Mouse (Mus musculus) ES-E14 (cell line): Measurements from ENCODE around the gene Gabbr2. TPM values are rescaled to one million over a fixed set of nuclear protein-coding genes. Genes with fewer than 3 reads are reported as not detected.
"Not testable (repeated sequence)": the region's sequence is repeated elsewhere in the genome, so short reads cannot be mapped to it uniquely, and the experiment has no call there.

Source experiments
- DNase-seq: peaks from one replicate; pipeline ENCODE4 v3.0.0-alpha.2; 2013; ENCODE audit warnings: low read depth, low spot score
- H3K27ac ChIP-seq: 2 replicates; pipeline ENCODE4 v1.5.1; 2012; ENCODE audit warnings: low read depth, mild to moderate bottlenecking, low read length, moderate library complexity, mixed read lengths; ENCODE audit not compliant: poor library complexity, insufficient read depth, severe bottlenecking
- H3K36me3 ChIP-seq: 2 replicates; pipeline ENCODE4 v1.6.1; 2012; ENCODE audit warnings: mild to moderate bottlenecking, low read length, moderate library complexity, mixed read lengths; ENCODE audit not compliant: control insufficient read depth, poor library complexity, insufficient read depth, severe bottlenecking
- H3K4me1 ChIP-seq, 2 experiments: fragments of 150-350 bp in 1 of 2; sonication (generic) in 1 of 2; 2 replicates each; pipeline ENCODE4 v1.6.1; 2012; ENCODE audit warnings: low read length in 2 of 2, mild to moderate bottlenecking in 1 of 2, mixed read lengths in 1 of 2; ENCODE audit not compliant: control insufficient read depth in 2 of 2, insufficient read depth in 2 of 2, poor library complexity in 1 of 2
- H3K4me3 ChIP-seq, 2 experiments: fragments of 150-350 bp in 1 of 2; sonication (generic) in 1 of 2; 2 replicates each; pipeline ENCODE4 v1.5.1; 2012; ENCODE audit warnings: low read length in 2 of 2, low read depth in 1 of 2, mild to moderate bottlenecking in 1 of 2, mixed read lengths in 1 of 2; ENCODE audit not compliant: insufficient read depth in 1 of 2, poor library complexity in 1 of 2, severe bottlenecking in 1 of 2
- H3K9ac ChIP-seq: 2 replicates; pipeline ENCODE4 v1.6.1; 2012; ENCODE audit warnings: low read depth, mild to moderate bottlenecking, low read length, mixed read lengths; ENCODE audit not compliant: poor library complexity, insufficient read depth, severe bottlenecking
- H3K9me3 ChIP-seq: fragments of 150-350 bp; sonication (generic); 2 replicates; pipeline ENCODE4 v1.6.1; 2012; ENCODE audit warnings: low read depth, mild to moderate bottlenecking, low read length; ENCODE audit not compliant: control insufficient read depth, insufficient read depth
- CHD2 ChIP-seq: IDR thresholded peaks from 2 replicates; pipeline ENCODE4 v1.6.1; 2014; ENCODE audit warnings: mild to moderate bottlenecking, low read depth, low read length, inconsistent platforms
- HCFC1 ChIP-seq: IDR thresholded peaks from 2 replicates; pipeline ENCODE4 v1.6.1; 2012; ENCODE audit warnings: low read length, inconsistent platforms, borderline replicate concordance; ENCODE audit not compliant: insufficient read depth
- MAFK ChIP-seq: IDR thresholded peaks from 2 replicates; pipeline ENCODE4 v1.6.1; 2014; ENCODE audit warnings: mild to moderate bottlenecking, low read depth, low read length, inconsistent platforms; ENCODE audit not compliant: insufficient read depth
- ZC3H11A ChIP-seq: IDR thresholded peaks from 2 replicates; pipeline ENCODE4 v1.6.1; 2012; ENCODE audit warnings: low read depth, mild to moderate bottlenecking, inconsistent platforms, low read length, borderline replicate concordance
- ZNF384 ChIP-seq: IDR thresholded peaks from 2 replicates; pipeline ENCODE4 v1.6.1; 2012; ENCODE audit warnings: low read depth, low read length, inconsistent platforms
- in situ Hi-C, 2 experiments: fragments of 600-800 bp; cut with MboI; formaldehyde crosslinking; loops; one replicate each; pipeline ENCODE4 v1.15.1; 2025; ENCODE audit warnings: low sequenced_read_pairs in 2 of 2, inconsistent platforms in 1 of 2; ENCODE audit not compliant: unreplicated experiment in 2 of 2
- total RNA-seq: library from RNA; depleted of rRNA; stranded (reverse); fragments of 300-350 nt; gene quantifications from 2 replicates; pipeline ENCODE4 v1.2.3, GENCODE M21; 2012

Gene Gabbr2
- total RNA-seq, 1 experiment = 0.09 TPM

DNA sequence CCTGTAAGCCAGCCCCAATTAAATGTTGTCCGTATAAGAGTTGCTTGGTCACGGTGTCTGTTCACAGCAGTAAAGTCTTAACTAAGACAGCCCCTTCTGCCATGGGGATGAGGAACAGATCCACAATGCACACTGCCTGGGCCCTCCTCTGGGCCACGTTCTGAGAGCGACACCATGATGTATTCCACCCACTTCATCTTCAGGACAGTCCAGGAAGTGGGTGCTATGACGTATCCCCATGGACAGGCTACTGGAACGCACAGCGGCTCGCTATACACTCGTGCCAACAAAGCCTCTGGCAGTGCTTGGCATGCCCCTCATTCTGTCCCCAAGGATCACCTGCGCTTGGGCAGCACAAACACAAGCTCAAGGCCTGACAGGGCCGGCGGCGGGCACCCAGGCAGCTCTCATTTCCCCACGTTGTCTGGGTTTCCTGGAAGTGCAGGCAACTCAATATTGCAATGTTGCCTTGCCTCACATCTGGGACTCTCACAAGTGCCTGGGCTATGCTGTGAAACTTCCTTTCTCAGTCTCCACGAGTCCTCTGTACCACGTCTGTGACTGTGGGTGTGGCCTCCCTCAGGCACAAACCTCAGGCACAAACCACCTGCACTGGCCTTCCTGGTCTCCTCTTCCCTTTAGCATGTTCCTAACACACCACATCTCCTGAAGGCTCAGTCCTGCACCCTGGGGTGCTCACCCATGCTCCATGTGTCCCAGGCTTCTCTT lies 355.8 kb downstream of the Gabbr2 start:
- H3K9ac ChIP-seq = no peak overlapping the region
- H3K36me3 ChIP-seq = no peaks in the 10 kb centered on the region
- peaks cover 0 to 30% of the 10 kb centered on the region in 2 experiments; a peak in 2 of 4 replicates for H3K4me1 ChIP-seq
- TF ChIP-seq ZC3H11A (no peak), ZNF384 (no peak), MAFK (no peak), HCFC1 (no peak), CHD2 (no peak)
- no peak overlapping the region for H3K4me3 ChIP-seq
- no peaks in the 10 kb centered on the region for H3K9me3 ChIP-seq
- DNase-seq = no peak
- H3K27ac ChIP-seq = no peak overlapping the region
- in situ Hi-C loops = no loop called here

DNA sequence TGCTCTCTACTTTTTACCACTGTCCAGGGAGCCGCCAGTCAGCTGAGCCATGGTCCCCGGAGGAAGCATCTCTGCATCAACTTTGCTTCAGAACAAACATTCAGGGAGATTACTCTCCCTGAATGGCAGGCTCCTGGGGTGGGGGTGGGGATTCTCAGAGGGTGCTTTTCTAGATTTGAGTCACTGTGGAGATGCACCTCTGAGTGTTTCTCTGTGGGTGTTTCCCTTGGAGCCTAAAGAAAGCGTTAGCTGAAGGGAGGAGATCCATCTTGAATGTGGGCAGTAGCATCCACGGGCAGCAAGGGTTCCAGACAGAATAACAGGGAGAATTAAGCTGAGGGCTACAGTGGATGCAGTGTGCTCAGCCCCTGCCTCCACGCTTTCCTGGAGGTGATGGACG lies 356.8 kb downstream of the Gabbr2 start:
- in situ Hi-C loops = no loop called here
- H3K9me3 ChIP-seq = no peaks in the 10 kb centered on the region
- H3K4me1 ChIP-seq = peaks cover 1 to 40% of the 10 kb centered on the region in 2 experiments; a peak in 2 of 4 replicates
- DNase-seq = no peak
- H3K4me3 ChIP-seq = no peak overlapping the region
- TF ChIP-seq CHD2 (no peak), MAFK (no peak), HCFC1 (no peak), ZC3H11A (no peak), ZNF384 (no peak)
- no peaks in the 10 kb centered on the region for H3K36me3 ChIP-seq
- H3K9ac ChIP-seq = no peak overlapping the region
- H3K27ac ChIP-seq = no peak overlapping the region

DNA sequence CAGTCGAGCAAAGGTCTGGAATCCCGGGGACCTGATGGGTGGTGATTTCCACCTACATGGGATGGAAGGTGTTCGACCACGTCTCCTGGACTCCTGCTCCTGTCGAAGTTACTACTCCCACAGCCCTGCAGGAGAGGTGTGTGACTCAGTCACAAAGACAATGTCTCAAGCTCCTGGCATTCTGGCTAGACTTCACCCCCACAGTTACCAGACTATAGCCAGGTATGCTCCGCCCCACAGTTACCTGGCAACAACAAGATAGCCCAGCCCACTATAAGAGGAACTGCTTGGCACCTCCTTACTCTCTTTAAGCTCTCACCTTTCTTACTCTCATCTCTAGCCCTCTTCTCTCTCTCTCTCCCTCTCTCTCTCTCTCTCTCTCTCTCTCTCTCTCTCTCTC lies 358.1 kb downstream of the Gabbr2 start:
- H3K9me3 ChIP-seq, H3K27ac ChIP-seq, DNase-seq, H3K4me3 ChIP-seq, H3K36me3 ChIP-seq, H3K9ac ChIP-seq, in situ Hi-C loops: not testable (repeated sequence)
- H3K4me1 ChIP-seq = peaks cover 11 to 47% of the 10 kb centered on the region in 2 experiments

DNA sequence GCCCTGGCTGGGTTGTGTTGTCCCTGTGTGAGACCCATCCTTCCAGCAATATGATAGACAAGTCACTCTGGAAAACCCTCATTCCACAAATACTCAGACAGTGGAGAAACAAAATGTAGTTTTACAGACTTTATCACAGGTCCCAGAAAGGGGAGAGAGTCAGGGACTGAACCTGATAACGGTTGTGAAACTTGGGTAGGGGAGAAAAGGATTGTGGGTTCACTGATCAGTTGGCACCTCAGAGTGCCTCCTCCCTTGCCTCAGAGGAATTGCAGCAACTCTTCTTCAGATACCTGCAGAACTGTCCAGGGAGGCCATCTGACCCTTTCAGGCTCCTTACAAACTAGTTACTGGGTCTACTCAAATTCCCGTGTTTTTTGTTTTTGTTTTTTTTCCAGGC lies 359.2 kb downstream of the Gabbr2 start:
- Histone ChIP-seq H3K36me3 (no peaks in the 10 kb centered on the region), H3K4me1 (peaks cover 14 to 53% of the 10 kb centered on the region in 2 experiments), H3K4me3 (no peak overlapping the region), H3K27ac (no peak overlapping the region), H3K9me3 (no peaks in the 10 kb centered on the region), H3K9ac (no peak overlapping the region)
- TF ChIP-seq ZC3H11A = no peak
- TF ChIP-seq CHD2 = no peak
- TF ChIP-seq MAFK = no peak
- no peak for TF ChIP-seq ZNF384
- no peak for TF ChIP-seq HCFC1
- no peak for DNase-seq
- in situ Hi-C loops = no loop called here

DNA sequence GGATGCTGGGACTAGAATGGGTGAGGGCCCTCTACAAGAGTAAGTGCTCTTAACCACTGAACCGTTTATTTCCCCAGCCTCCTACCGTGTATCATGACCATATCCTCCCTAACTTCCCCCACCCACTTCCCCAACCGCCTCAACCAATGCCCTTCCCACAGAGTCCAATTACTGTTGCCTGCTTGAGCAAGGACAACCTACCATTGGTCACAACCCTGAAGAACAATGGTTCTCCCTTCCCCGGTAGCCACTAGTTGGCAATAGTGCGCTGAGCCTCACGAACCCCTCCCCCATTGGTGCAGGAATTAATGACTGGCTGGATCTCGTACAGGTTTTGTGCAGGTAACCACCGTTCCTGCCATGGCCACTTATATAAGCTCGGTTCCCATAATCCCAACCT lies 361.3 kb downstream of the Gabbr2 start:
- no peak overlapping the region for H3K27ac ChIP-seq
- no peak overlapping the region for H3K9ac ChIP-seq
- H3K9me3 ChIP-seq = no peaks in the 10 kb centered on the region
- in situ Hi-C loops = no loop called here
- H3K36me3 ChIP-seq = no peaks in the 10 kb centered on the region
- H3K4me1 ChIP-seq = peaks cover 14 to 46% of the 10 kb centered on the region in 2 experiments
- no peak overlapping the region for H3K4me3 ChIP-seq
- DNase-seq = no peak
- TF ChIP-seq ZNF384 = no peak
- no peak for TF ChIP-seq CHD2
- no peak for TF ChIP-seq MAFK
- no peak for TF ChIP-seq ZC3H11A
